Mouse (Mus musculus) naive thymus-derived CD4-positive, alpha-beta T cell, adult 5 months (primary cell): ENCODE measurements around the gene Rps6kc1. TPM values are rescaled to one million over a fixed set of nuclear protein-coding genes. Genes with fewer than 3 reads are reported as not detected.

Experiments
- polyA plus RNA-seq: library from polyadenylated mRNA; unstranded; fragments of 100-300 nt; shearing (Covaris generic); gene quantifications from one replicate; pipeline ENCODE4 v1.2.1, GENCODE M21; 2017

The Rps6kc1 gene
- polyA plus RNA-seq, result 5.4 TPM

GRCm38 (mm10) chr1:190911415-190912123, at the start of gene Rps6kc1:
Gene Rps6kc1 (minus strand): TSS chr1:190911770.

DNA sequence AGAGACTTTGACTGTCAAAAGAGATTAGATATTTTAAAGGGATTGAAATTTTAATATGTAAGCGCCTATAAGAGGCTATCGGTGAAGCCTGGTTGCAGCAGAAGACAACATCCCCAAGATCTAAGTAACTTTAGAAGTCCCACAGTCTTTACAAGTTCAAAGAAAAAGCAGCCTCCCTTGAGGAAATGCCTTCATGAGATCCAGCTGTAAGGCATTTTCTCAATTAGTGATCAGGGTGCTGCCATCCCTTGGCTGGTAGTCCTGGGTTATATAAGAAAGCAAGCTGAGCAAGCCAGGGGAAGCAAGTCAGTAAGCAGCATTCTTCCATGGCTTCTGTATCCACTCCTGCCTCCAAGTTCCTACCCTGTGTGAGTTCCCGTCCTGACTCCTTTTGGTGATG, 13.2 kb upstream of the Rps6kc1 start, which contains the start of gene Angel2:
Angel2 (plus strand) TSS at position 301 of the 400 bp plus-strand sequence.

Other genes with a start within 250 kb of the Rps6kc1 start
- gene Angel2, start 13.3 kb upstream of the Rps6kc1 start, polyA plus RNA-seq, result 95.1 TPM
- not detected for gene Vash2, start 67.5 kb upstream of the Rps6kc1 start, polyA plus RNA-seq
- 29.0 TPM for gene Flvcr1, start 114.4 kb upstream of the Rps6kc1 start, polyA plus RNA-seq
- not detected for gene Spata45, start 124.9 kb upstream of the Rps6kc1 start, polyA plus RNA-seq
- 7.6 TPM for gene Tatdn3, start 151.2 kb upstream of the Rps6kc1 start, polyA plus RNA-seq
- gene Nsl1, start 151.2 kb upstream of the Rps6kc1 start, polyA plus RNA-seq, result 0.72 TPM
- not detected for gene Batf3, start 186.1 kb upstream of the Rps6kc1 start, polyA plus RNA-seq